Mouse (Mus musculus) mouse trophoblast stem cell (cell line): ENCODE measurements around the gene Sdsl.

Source experiments
- in situ Hi-C, 2 experiments: fragments of 300-500 bp; cut with MseI, MboI; formaldehyde crosslinking; loops; 2 replicates in 1 of 2; 3 replicates in 1 of 2; pipeline ENCODE4 v1.15.1; 2025

Sdsl gene

GRCm38 (mm10) chr5:120495064-120495702 lies 22.6 kb upstream of the Sdsl start:
- in situ Hi-C loops = no loop called here

- in situ Hi-C loops = no loop called here
Observed at GRCm38 (mm10) chr5:120493873-120494395, 21.3 kb upstream of the Sdsl start.

GRCm38 (mm10) chr5:120493440-120493839 lies 20.8 kb upstream of the Sdsl start:
- in situ Hi-C loops = no loop called here

- in situ Hi-C loops = no loop called here
Observed at GRCm38 (mm10) chr5:120492437-120492836, 19.8 kb upstream of the Sdsl start.

- in situ Hi-C loops = no loop called here
Observed at GRCm38 (mm10) chr5:120490679-120491192, 18.1 kb upstream of the Sdsl start.

- in situ Hi-C loops = no loop called here
Observed at GRCm38 (mm10) chr5:120487844-120488243, 15.2 kb upstream of the Sdsl start.

GRCm38 (mm10) chr5:120483399-120483798 lies 10.8 kb upstream of the Sdsl start:
- in situ Hi-C loops = no loop called here

- in situ Hi-C loops = no loop called here
Observed at GRCm38 (mm10) chr5:120481205-120481604, 8.6 kb upstream of the Sdsl start.

- in situ Hi-C loops = no loop called here
Observed at GRCm38 (mm10) chr5:120479538-120479937, 6.9 kb upstream of the Sdsl start.

GRCm38 (mm10) chr5:120477993-120478392 lies 5.4 kb upstream of the Sdsl start:
- in situ Hi-C loops = no loop called here

- in situ Hi-C loops = no loop called here
Observed at GRCm38 (mm10) chr5:120476296-120476695, 3.7 kb upstream of the Sdsl start, which contains the start of gene Sds. Gene Sds, plus strand, starts transcription at chr5:120476526.

- in situ Hi-C loops = no loop called here
Observed at GRCm38 (mm10) chr5:120475861-120476260, 3.3 kb upstream of the Sdsl start.

- in situ Hi-C loops = no loop called here
Observed at GRCm38 (mm10) chr5:120473361-120473760, 751 bp upstream of the Sdsl start.

- in situ Hi-C loops = no loop called here
Observed at GRCm38 (mm10) chr5:120471538-120471937, 1.1 kb downstream of the Sdsl start.

- in situ Hi-C loops = no loop called here
Observed at GRCm38 (mm10) chr5:120468830-120469229, 3.8 kb downstream of the Sdsl start.

GRCm38 (mm10) chr5:120468336-120468735 lies 4.3 kb downstream of the Sdsl start:
- in situ Hi-C loops = no loop called here

- in situ Hi-C loops = no loop called here
Observed at GRCm38 (mm10) chr5:120467026-120467425, 5.6 kb downstream of the Sdsl start.

GRCm38 (mm10) chr5:120465860-120466259 lies 6.8 kb downstream of the Sdsl start:
- in situ Hi-C loops = no loop called here

- in situ Hi-C loops = no loop called here
Observed at GRCm38 (mm10) chr5:120465062-120465461, 7.5 kb downstream of the Sdsl start.

- in situ Hi-C loops = no loop called here
Observed at GRCm38 (mm10) chr5:120464321-120464720, 8.3 kb downstream of the Sdsl start.

GRCm38 (mm10) chr5:120461902-120462301 lies 10.7 kb downstream of the Sdsl start:
- in situ Hi-C loops = no loop called here

- in situ Hi-C loops = no loop called here
Observed at GRCm38 (mm10) chr5:120459133-120459532, 13.5 kb downstream of the Sdsl start.

GRCm38 (mm10) chr5:120457628-120458027 lies 15.0 kb downstream of the Sdsl start:
- in situ Hi-C loops = no loop called here
